Mouse (Mus musculus) cerebellum, postnatal 4 days (tissue): ENCODE results near the gene Sigmar1.
"Not testable (repeated sequence)": the region's sequence is repeated elsewhere in the genome, so short reads cannot be mapped to it uniquely, and the experiment has no call there.

Experiments used
- DNase-seq, 2 experiments: peaks; one replicate each; pipeline ENCODE4 v3.0.0; 2022; ENCODE audit warnings: low spot score in 2 of 2, mixed read lengths in 1 of 2

Sigmar1 gene

GRCm38 (mm10) chr4:41755338-41756305 is at the start of gene Sigmar1:
Gene Sigmar1, minus strand, starts transcription at chr4:41756157.
- DNase-seq: peak; percentile 59 to 80

- not testable (repeated sequence) for DNase-seq
Measured at GRCm38 (mm10) chr4:41783197-41783596, 27.2 kb upstream of the Sigmar1 start.

GRCm38 (mm10) chr4:41782711-41783110 is 26.8 kb upstream of the Sigmar1 start:
- DNase-seq: not testable (repeated sequence)

- not testable (repeated sequence) for DNase-seq
Measured at GRCm38 (mm10) chr4:41781748-41782485, 26.0 kb upstream of the Sigmar1 start.

GRCm38 (mm10) chr4:41781271-41781670 is 25.3 kb upstream of the Sigmar1 start:
- DNase-seq: not testable (repeated sequence)

GRCm38 (mm10) chr4:41775840-41776239 is 19.9 kb upstream of the Sigmar1 start:
- DNase-seq: not testable (repeated sequence)

- DNase-seq: not testable (repeated sequence)
Measured at GRCm38 (mm10) chr4:41774506-41774905, 18.5 kb upstream of the Sigmar1 start.

- DNase-seq: peak in 1 of 2 experiments; percentile 66
Measured at GRCm38 (mm10) chr4:41774002-41774401, 18.0 kb upstream of the Sigmar1 start, which contains the start of gene Ccl27a. Gene Ccl27a, minus strand, starts transcription at chr4:41774247.

GRCm38 (mm10) chr4:41773502-41773901 is 17.5 kb upstream of the Sigmar1 start:
- peak in 1 of 2 experiments; percentile 52 for DNase-seq

GRCm38 (mm10) chr4:41772946-41773345 is 17.0 kb upstream of the Sigmar1 start:
- DNase-seq: not testable (repeated sequence)

GRCm38 (mm10) chr4:41767301-41767700 is 11.3 kb upstream of the Sigmar1 start:
- DNase-seq: not testable (repeated sequence)

- DNase-seq: not testable (repeated sequence)
Measured at GRCm38 (mm10) chr4:41763176-41763575, 7.2 kb upstream of the Sigmar1 start.

GRCm38 (mm10) chr4:41762688-41763114 is 6.7 kb upstream of the Sigmar1 start:
- peak in 1 of 2 experiments; percentile 68 for DNase-seq

GRCm38 (mm10) chr4:41762099-41762687 is 6.2 kb upstream of the Sigmar1 start:
- no peak for DNase-seq

GRCm38 (mm10) chr4:41761680-41762079 is 5.7 kb upstream of the Sigmar1 start:
- DNase-seq: no peak

GRCm38 (mm10) chr4:41760911-41761310 is 5.0 kb upstream of the Sigmar1 start:
- DNase-seq: no peak

- peak; percentile 60 to 85 for DNase-seq
Measured at GRCm38 (mm10) chr4:41760288-41760721, 4.3 kb upstream of the Sigmar1 start.

- no peak for DNase-seq
Measured at GRCm38 (mm10) chr4:41759656-41760287, 3.8 kb upstream of the Sigmar1 start.

GRCm38 (mm10) chr4:41759206-41759605 is 3.2 kb upstream of the Sigmar1 start:
- no peak for DNase-seq

- DNase-seq: no peak
Measured at GRCm38 (mm10) chr4:41758701-41759100, 2.7 kb upstream of the Sigmar1 start.

GRCm38 (mm10) chr4:41758021-41758420 is 2.1 kb upstream of the Sigmar1 start:
- no peak for DNase-seq
